Mouse (Mus musculus): ENCODE results near the gene Zdbf2.

DNA sequence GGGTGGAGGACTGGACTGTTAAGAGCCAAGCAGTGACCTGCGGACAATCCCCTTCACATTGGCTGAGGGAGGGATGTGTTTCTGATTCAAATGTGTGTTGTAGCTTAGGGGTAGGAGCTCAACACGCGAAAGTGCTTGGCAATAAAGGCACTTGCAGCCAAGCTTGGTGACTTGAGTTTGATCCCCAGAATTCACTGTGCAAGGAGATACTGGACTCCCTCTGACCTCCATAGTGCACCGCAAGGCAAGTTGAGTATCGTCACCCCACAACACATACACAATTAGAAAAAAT lies 12.4 kb upstream of the Zdbf2 start:
- TF ChIP-seq ZC3H11A (IDR thresholded peaks at IDR 0.05; ENCODE audit: borderline replicate concordance, low read depth, low read length) (no peak), CHD2 (IDR thresholded peaks at IDR 0.05; ENCODE audit: low read depth, low read length) (no peak), HCFC1 (IDR thresholded peaks at IDR 0.05; ENCODE audit: borderline replicate concordance, insufficient read depth, low read length) (no peak), ZNF384 (IDR thresholded peaks at IDR 0.05; ENCODE audit: low read depth, low read length) (no peak), MAFK (IDR thresholded peaks at IDR 0.05; ENCODE audit: insufficient read depth, low read depth, low read length) (no peak)
